In the genomic region with DNA sequence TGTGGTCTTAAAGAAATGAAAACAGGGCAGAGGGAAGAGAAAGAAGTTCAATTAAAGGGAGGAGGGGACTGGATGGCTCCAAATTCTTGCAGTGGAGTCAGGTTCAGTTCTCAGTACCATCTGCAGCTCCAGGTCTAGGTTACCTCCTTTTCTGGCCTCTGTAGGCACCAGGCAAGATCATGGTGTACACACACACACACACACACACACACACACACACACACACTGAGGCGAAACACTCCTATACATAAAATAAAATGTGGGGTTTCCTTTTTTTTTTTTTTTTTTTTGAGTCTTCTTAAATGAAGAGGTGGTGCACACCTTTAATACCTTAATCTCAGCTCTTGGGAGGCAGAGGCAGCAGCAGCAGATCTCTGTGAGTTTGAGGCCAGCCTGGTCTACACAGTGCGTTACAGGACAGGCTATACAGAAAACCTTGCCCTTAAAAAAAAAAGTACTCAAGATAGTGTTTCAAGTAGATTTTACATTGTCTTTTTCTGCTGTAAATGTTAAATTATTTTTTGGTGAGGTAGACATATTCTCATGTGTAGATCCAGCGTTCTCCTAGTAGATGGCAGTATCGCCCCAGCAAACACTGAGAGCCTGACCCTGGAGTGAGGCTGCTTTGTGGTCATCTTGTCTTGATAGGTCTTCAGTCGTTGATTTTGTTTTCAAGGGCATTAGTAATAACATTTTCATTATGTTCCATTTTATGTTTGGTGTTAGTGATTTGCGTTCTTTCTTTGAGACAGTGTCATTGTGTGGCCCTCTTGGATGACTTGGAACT, we compare ENCODE assay signal across 11 mouse cellular contexts. TPM values are rescaled to one million over a fixed set of nuclear protein-coding genes. Genes with fewer than 3 reads are reported as not detected.
DNase-seq lines count a peak whose midpoint lies in the region; ATAC-seq and TF ChIP-seq lines count a peak whose summit lies in the region.
"Had no signal": no experiment of that assay in that cellular context is flagged by ENCODE, and none has a peak within 500 bp of the region (broad histone marks: within the 10 kb centered on the region; RNA-seq: fewer than 3 reads in every experiment).

No protein-coding gene starts in this region.

- H3K4me2 ChIP-seq in forebrain, postnatal 0 days (ENCODE audit: low read depth), result no peak overlapping the region
- H3K4me2 ChIP-seq: liver, embryonic 13.5 days; neural tube, embryonic 12.5 days had no signal

- no peaks in the 10 kb centered on the region for H3K27me3 ChIP-seq in forebrain, postnatal 0 days (ENCODE audit: insufficient read depth, low read length)
- no peaks in the 10 kb centered on the region for H3K27me3 ChIP-seq in forebrain, embryonic 10.5 days (ENCODE audit: poor library complexity, severe bottlenecking)
- H3K27me3 ChIP-seq: liver, embryonic 13.5 days; neural tube, embryonic 12.5 days had no signal

- no peak for TF ChIP-seq POLR2A in embryonic fibroblast, embryonic 13.5 days (IDR thresholded peaks at IDR 0.05; ENCODE audit: low read depth, low read length)

- no peak for DNase-seq in forebrain, postnatal 0 days
- no peak for DNase-seq in forebrain, embryonic 10.5 days (ENCODE audit: extremely low spot score, low spot score)
- no peak for DNase-seq in left cerebral cortex, adult 2 months (ENCODE audit: extremely low spot score in 1 of 2, low spot score in 2 of 2)
- DNase-seq in left cerebral cortex, postnatal 10 days (ENCODE audit: extremely low spot score in 1 of 2, low spot score in 2 of 2), result no peak
- DNase-seq in A20 (ENCODE audit: low read depth, low spot score), result peak; percentile 21
- DNase-seq in layer of hippocampus, adult 9-10 months (ENCODE audit: low spot score), result no peak
- DNase-seq in right cerebral cortex, postnatal 25 days, result no peak
- DNase-seq: liver, embryonic 13.5 days had no signal

- no peak overlapping the region for H3K9ac ChIP-seq in forebrain, postnatal 0 days
- H3K9ac ChIP-seq: liver, embryonic 13.5 days; neural tube, embryonic 12.5 days had no signal

- no peak overlapping the region for H3K4me3 ChIP-seq in forebrain, postnatal 0 days (ENCODE audit: low read depth, low read length)
- H3K4me3 ChIP-seq in forebrain, embryonic 10.5 days, result no peak overlapping the region
- no peak overlapping the region for H3K4me3 ChIP-seq in left cerebral cortex, adult 2 months
- H3K4me3 ChIP-seq in embryonic fibroblast, embryonic 13.5 days (ENCODE audit: insufficient read depth, low read length), result no peak overlapping the region
- H3K4me3 ChIP-seq: liver, embryonic 13.5 days; neural tube, embryonic 12.5 days had no signal

- no peak overlapping the region for H3K27ac ChIP-seq in forebrain, postnatal 0 days (ENCODE audit: low read depth, low read length)
- no peak overlapping the region for H3K27ac ChIP-seq in forebrain, embryonic 10.5 days
- no peak overlapping the region for H3K27ac ChIP-seq in left cerebral cortex, adult 2 months
- H3K27ac ChIP-seq in embryonic fibroblast, embryonic 13.5 days (ENCODE audit: insufficient read depth, low read length), result no peak overlapping the region
- H3K27ac ChIP-seq: liver, embryonic 13.5 days; neural tube, embryonic 12.5 days had no signal

- peaks cover 71% of the 10 kb centered on the region for H3K36me3 ChIP-seq in forebrain, postnatal 0 days (ENCODE audit: insufficient read depth)
- H3K36me3 ChIP-seq in forebrain, embryonic 10.5 days (replicated peaks), result peaks cover 88% of the 10 kb centered on the region

- intact Hi-C loops in left cerebral cortex, adult 2 months (cut with DNase I), result loop anchor here (2.0 kb wide), 1 partner anchor 118 kb away; no protein-coding TSS in a partner anchor
- intact Hi-C loops in left cerebral cortex, postnatal 10 days (cut with DNase I), result loop anchor here (5.0 kb wide), 1 partner anchor 116 kb away; no protein-coding TSS in a partner anchor

- 88% methylated on average over 6 of the region's 6 CpGs for WGBS in forebrain, postnatal 0 days
- 90% methylated on average over 6 of the region's 6 CpGs for WGBS in forebrain, embryonic 10.5 days

- H3K9me3 ChIP-seq in forebrain, postnatal 0 days (ENCODE audit: low read length), result no peaks in the 10 kb centered on the region
- no peaks in the 10 kb centered on the region for H3K9me3 ChIP-seq in forebrain, embryonic 10.5 days
- H3K9me3 ChIP-seq: liver, embryonic 13.5 days; neural tube, embryonic 12.5 days had no signal

- peak; percentile 31; the same call in 1 of the 2 replicates for TF ChIP-seq CTCF in forebrain, postnatal 0 days (IDR thresholded peaks at IDR 0.05; ENCODE audit: low read depth)
- TF ChIP-seq CTCF in left cerebral cortex, adult 2 months (IDR thresholded peaks at IDR 0.05), result peak; percentile 44
- peak; percentile 10; the same call in 1 of the 2 replicates for TF ChIP-seq CTCF in embryonic fibroblast, embryonic 13.5 days (IDR thresholded peaks at IDR 0.05; ENCODE audit: borderline replicate concordance, insufficient read depth, low read length)

- no peaks in the 10 kb centered on the region for H3K4me1 ChIP-seq in forebrain, postnatal 0 days (ENCODE audit: insufficient read depth)
- no peaks in the 10 kb centered on the region for H3K4me1 ChIP-seq in forebrain, embryonic 10.5 days
- H3K4me1 ChIP-seq in embryonic fibroblast, embryonic 13.5 days (ENCODE audit: control insufficient read depth, insufficient read depth, low read length), result no peaks in the 10 kb centered on the region
- H3K4me1 ChIP-seq: neural tube, embryonic 12.5 days had no signal

- no peak for ATAC-seq in forebrain, postnatal 0 days
- ATAC-seq: inflammation-experienced regulatory T-cells, adult 6 months had no signal

RNA-seq across cellular contexts. Expression of a gene that starts 25.6 kb away (rescaled TPM):
- 0.38 and 3.5 TPM in 2 replicates for total RNA-seq in forebrain, postnatal 0 days (2014; rRNA removed)
- polyA plus RNA-seq in forebrain, postnatal 0 days (2015; fragmentation: Nextera tagmentation; extraction: Ambion mirVana), result 1.5 and 2.0 TPM in 2 replicates
- 2.5 and 2.9 TPM in 2 replicates for polyA plus RNA-seq in forebrain, embryonic 10.5 days (2016; fragmentation: Nextera tagmentation; extraction: Ambion mirVana)
- total RNA-seq in left cerebral cortex, adult 2 months (2021), result not detected
- total RNA-seq in left cerebral cortex, postnatal 10 days (2021), result not detected
- 43.8 and 104 TPM in 2 replicates for polyA plus RNA-seq in embryonic fibroblast, embryonic 13.5 days (2011; ENCODE audit: insufficient read length, low read depth, missing spikeins)

RNA-seq across cellular contexts. Expression of a gene that starts 28.4 kb away (rescaled TPM):
- 136 and 159 TPM in 2 replicates for total RNA-seq in forebrain, postnatal 0 days (2014; rRNA removed)
- 172 and 184 TPM in 2 replicates for polyA plus RNA-seq in forebrain, postnatal 0 days (2015; fragmentation: Nextera tagmentation; extraction: Ambion mirVana)
- polyA plus RNA-seq in forebrain, embryonic 10.5 days (2016; fragmentation: Nextera tagmentation; extraction: Ambion mirVana), result 245 TPM in 2 replicates
- 10 to 100 TPM; 75.3 to 84.8 TPM for total RNA-seq in left cerebral cortex, adult 2 months (2021)
- total RNA-seq in left cerebral cortex, postnatal 10 days (2021), result 10 to 100 TPM; 77.1 to 77.9 TPM
- 93.8 and 115 TPM in 2 replicates for polyA plus RNA-seq in embryonic fibroblast, embryonic 13.5 days (2011; ENCODE audit: insufficient read length, low read depth, missing spikeins)

RNA-seq across cellular contexts. Expression of a gene that starts 46.0 kb away (rescaled TPM):
- 14.0 and 14.2 TPM in 2 replicates for total RNA-seq in forebrain, postnatal 0 days (2014; rRNA removed)
- 4.8 and 7.2 TPM in 2 replicates for polyA plus RNA-seq in forebrain, postnatal 0 days (2015; fragmentation: Nextera tagmentation; extraction: Ambion mirVana)
- 14.6 and 16.8 TPM in 2 replicates for polyA plus RNA-seq in forebrain, embryonic 10.5 days (2016; fragmentation: Nextera tagmentation; extraction: Ambion mirVana)
- total RNA-seq in left cerebral cortex, adult 2 months (2021), result 10 to 100 TPM; 22.0 to 24.2 TPM
- total RNA-seq in left cerebral cortex, postnatal 10 days (2021), result 10 to 100 TPM; 15.5 to 17.7 TPM
- 19.9 and 23.8 TPM in 2 replicates for polyA plus RNA-seq in embryonic fibroblast, embryonic 13.5 days (2011; ENCODE audit: insufficient read length, low read depth, missing spikeins)
